Comparison of ENCODE assay signal across 9 mouse cellular contexts in the genomic region with DNA sequence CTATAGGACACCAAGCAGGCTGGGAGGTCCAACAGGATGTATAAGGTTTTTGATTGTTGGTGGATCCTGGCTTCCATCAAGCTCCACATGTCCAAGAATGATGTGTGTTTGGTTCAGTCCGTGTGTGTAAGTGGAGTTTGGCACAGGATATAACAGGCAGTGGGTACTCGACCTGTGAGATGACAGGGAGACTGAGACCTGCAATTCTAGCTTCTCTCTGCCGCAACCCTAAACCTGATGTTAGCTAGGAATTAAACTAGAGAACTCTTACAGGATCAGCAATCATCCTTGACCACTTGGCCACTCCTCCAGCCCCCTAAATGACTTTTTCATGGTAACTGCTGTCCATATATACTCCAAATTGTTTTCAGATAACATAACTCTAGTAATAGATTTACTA. TPM values are rescaled to one million over a fixed set of nuclear protein-coding genes. Genes with fewer than 3 reads are reported as not detected.
DNase-seq lines count a peak whose midpoint lies in the region; ATAC-seq and TF ChIP-seq lines count a peak whose summit lies in the region.
"Had no signal": no experiment of that assay in that cellular context is flagged by ENCODE, and none has a peak within 500 bp of the region (broad histone marks: within the 10 kb centered on the region; RNA-seq: fewer than 3 reads in every experiment).

No protein-coding gene starts in this region.

- H3K9me3 ChIP-seq in kidney, embryonic 14.5 days (ENCODE audit: control insufficient read depth, low read length): no peaks in the 10 kb centered on the region
- no peaks in the 10 kb centered on the region for H3K9me3 ChIP-seq in G1E (replicated peaks)
- H3K9me3 ChIP-seq in forebrain, embryonic 14.5 days (replicated peaks; ENCODE audit: control insufficient read depth, low read length): no peaks in the 10 kb centered on the region
- no peaks in the 10 kb centered on the region for H3K9me3 ChIP-seq in midbrain, embryonic 12.5 days

- no peak for TF ChIP-seq CTCF in G1E (IDR thresholded peaks at IDR 0.05; ENCODE audit: low read depth, low read length)
- no peak for TF ChIP-seq CTCF in layer of hippocampus, adult 2 months (conservative IDR thresholded peaks at IDR 0.05)

- peak overlapping the region; percentile 95 for H3K27ac ChIP-seq in kidney, embryonic 14.5 days (ENCODE audit: low read depth, low read length)
- H3K27ac ChIP-seq in forebrain, embryonic 14.5 days (ENCODE audit: low read depth, low read length): peak overlapping the region; percentile 91
- peak overlapping the region; percentile 95 for H3K27ac ChIP-seq in midbrain, embryonic 12.5 days (replicated peaks)
- H3K27ac ChIP-seq in layer of hippocampus, adult 2 months: no peak overlapping the region

- H3K36me3 ChIP-seq in kidney, embryonic 14.5 days (ENCODE audit: control insufficient read depth, insufficient read depth, low read length): no peaks in the 10 kb centered on the region
- no peaks in the 10 kb centered on the region for H3K36me3 ChIP-seq in G1E (replicated peaks)
- no peaks in the 10 kb centered on the region for H3K36me3 ChIP-seq in forebrain, embryonic 14.5 days (ENCODE audit: control insufficient read depth, insufficient read depth, low read length)
- no peaks in the 10 kb centered on the region for H3K36me3 ChIP-seq in midbrain, embryonic 12.5 days

- H3K27me3 ChIP-seq in kidney, embryonic 14.5 days (ENCODE audit: control insufficient read depth, insufficient read depth, low read length): no peaks in the 10 kb centered on the region
- no peaks in the 10 kb centered on the region for H3K27me3 ChIP-seq in G1E (ENCODE audit: insufficient read depth, low read length)
- no peaks in the 10 kb centered on the region for H3K27me3 ChIP-seq in forebrain, embryonic 14.5 days (replicated peaks; ENCODE audit: control insufficient read depth, insufficient read depth, low read length)
- no peaks in the 10 kb centered on the region for H3K27me3 ChIP-seq in midbrain, embryonic 12.5 days

- H3K4me1 ChIP-seq in kidney, embryonic 14.5 days (ENCODE audit: control insufficient read depth, insufficient read depth, low read length): peaks cover 16% of the 10 kb centered on the region
- H3K4me1 ChIP-seq in G1E (ENCODE audit: insufficient read depth, low read depth, low read length): peaks cover 37% of the 10 kb centered on the region
- peaks cover 24% of the 10 kb centered on the region for H3K4me1 ChIP-seq in forebrain, embryonic 14.5 days (ENCODE audit: control insufficient read depth, insufficient read depth, low read length)
- peaks cover 27% of the 10 kb centered on the region for H3K4me1 ChIP-seq in midbrain, embryonic 12.5 days

- 23% methylated on average over 3 of the region's 3 CpGs for WGBS in kidney, embryonic 14.5 days
- 42% methylated on average over 3 of the region's 3 CpGs for WGBS in forebrain, embryonic 14.5 days
- 39% methylated on average over 3 of the region's 3 CpGs for WGBS in midbrain, embryonic 12.5 days

- H3K4me3 ChIP-seq in kidney, embryonic 14.5 days (ENCODE audit: low read length): peak overlapping the region; percentile 43; the same call in 1 of the 2 replicates
- H3K4me3 ChIP-seq in G1E (ENCODE audit: low read depth, low read length): peak overlapping the region; percentile 20; the same call in 1 of the 2 replicates
- no peak overlapping the region for H3K4me3 ChIP-seq in forebrain, embryonic 14.5 days (ENCODE audit: low read depth, low read length)
- no peak overlapping the region for H3K4me3 ChIP-seq in midbrain, embryonic 12.5 days
- H3K4me3 ChIP-seq in layer of hippocampus, adult 2 months: no peak overlapping the region

- peak overlapping the region; percentile 59 for H3K4me2 ChIP-seq in kidney, embryonic 14.5 days (replicated peaks; ENCODE audit: low read depth, low read length)
- peak overlapping the region; percentile 77 for H3K4me2 ChIP-seq in forebrain, embryonic 14.5 days (ENCODE audit: low read length)
- peak overlapping the region; percentile 71 for H3K4me2 ChIP-seq in midbrain, embryonic 12.5 days (replicated peaks)

- H3K9ac ChIP-seq in kidney, embryonic 14.5 days (ENCODE audit: low read depth, low read length): peak overlapping the region; percentile 78; the same call in 1 of the 2 replicates
- H3K9ac ChIP-seq in forebrain, embryonic 14.5 days (ENCODE audit: low read length): peak overlapping the region; percentile 18; the same call in 1 of the 2 replicates
- 0 out of 2 replicates have a peak overlapping the region, but pooled peaks have one; percentile 24 for H3K9ac ChIP-seq in midbrain, embryonic 12.5 days (replicated peaks)

- ATAC-seq in kidney, embryonic 14.5 days (ENCODE audit: low FRiP score, low TSS enrichment): no peak
- no peak for ATAC-seq in G1E (ENCODE audit: extremely low read depth, insufficient number of reproducible peaks, low FRiP score, poor library complexity, severe bottlenecking)
- no peak for ATAC-seq in forebrain, embryonic 14.5 days
- ATAC-seq in midbrain, embryonic 12.5 days (ENCODE audit: low FRiP score, low read depth): no peak

- DNase-seq in kidney, adult 11 months: no peak
- DNase-seq in G1E (ENCODE audit: low spot score): no peak
- no peak for DNase-seq in forebrain, embryonic 14.5 days (ENCODE audit: low spot score)
- no peak for DNase-seq in layer of hippocampus, adult 2 months (ENCODE audit: low spot score in 2 of 2)
- no peak for DNase-seq in cerebellum, adult 9-11 months
- no peak for DNase-seq in left cerebral cortex, postnatal 14 days (ENCODE audit: low spot score in 2 of 2)
- DNase-seq: adrenal gland, postnatal 14 days had no signal

- intact Hi-C loops in left cerebral cortex, postnatal 14 days (cut with DNase I): no loop called here

RNA-seq across cellular contexts. Expression of a gene that starts 1.3 kb away (rescaled TPM):
- 18.5 and 21.7 TPM in 2 replicates for polyA plus RNA-seq in kidney, embryonic 14.5 days (2014; fragmentation: Nextera tagmentation; extraction: Ambion mirVana)
- 1,742 and 2,057 TPM in 2 replicates for total RNA-seq in G1E (2014; fragmentation: Nextera tagmentation)
- total RNA-seq in G1E (2017): 1,288 and 1,589 TPM in 2 replicates
- 71.1 and 196 TPM in 2 replicates for polyA plus RNA-seq in G1E (2012)
- polyA plus RNA-seq in forebrain, embryonic 14.5 days (2014; fragmentation: Nextera tagmentation; extraction: Ambion mirVana): 3.4 and 10.8 TPM in 2 replicates
- 26.9 and 43.2 TPM in 2 replicates for polyA plus RNA-seq in midbrain, embryonic 12.5 days (2016; fragmentation: Nextera tagmentation; extraction: Ambion mirVana)
- total RNA-seq in layer of hippocampus, adult 2 months (2021): 10 to 100 TPM; 15.1 TPM
- total RNA-seq in left cerebral cortex, postnatal 14 days (2021): 10 to 100 TPM; 13.2 to 15.7 TPM

RNA-seq across cellular contexts. Expression of a gene that starts 1.6 kb away (rescaled TPM):
- polyA plus RNA-seq in kidney, embryonic 14.5 days (2014; fragmentation: Nextera tagmentation; extraction: Ambion mirVana): 2.0 and 11.0 TPM in 2 replicates
- total RNA-seq in G1E (2014; fragmentation: Nextera tagmentation) (350 and 535 TPM in 2 replicates), G1E (2017) (410 and 794 TPM in 2 replicates)
- polyA plus RNA-seq in G1E (2012): 0.90 and 0.98 TPM in 2 replicates
- 0.90 and 2.5 TPM in 2 replicates for polyA plus RNA-seq in forebrain, embryonic 14.5 days (2014; fragmentation: Nextera tagmentation; extraction: Ambion mirVana)
- 3.9 and 6.3 TPM in 2 replicates for polyA plus RNA-seq in midbrain, embryonic 12.5 days (2016; fragmentation: Nextera tagmentation; extraction: Ambion mirVana)
- 1 to 10 TPM; 8.3 to 9.4 TPM for total RNA-seq in layer of hippocampus, adult 2 months (2021)
- total RNA-seq in left cerebral cortex, postnatal 14 days (2021): 10 to 100 TPM in 1 of 2 experiments, 1 to 10 TPM in 1; 9.6 to 16.1 TPM

RNA-seq across cellular contexts. Expression of a gene that starts 2.1 kb away (rescaled TPM):
- polyA plus RNA-seq in kidney, embryonic 14.5 days (2014; fragmentation: Nextera tagmentation; extraction: Ambion mirVana): 2.9 and 7.8 TPM in 2 replicates
- 1,076 and 1,147 TPM in 2 replicates for total RNA-seq in G1E (2014; fragmentation: Nextera tagmentation)
- 4,982 and 5,364 TPM in 2 replicates for total RNA-seq in G1E (2017)
- 12.1 and 66.9 TPM in 2 replicates for polyA plus RNA-seq in G1E (2012)
- 2.7 and 4.6 TPM in 2 replicates for polyA plus RNA-seq in forebrain, embryonic 14.5 days (2014; fragmentation: Nextera tagmentation; extraction: Ambion mirVana)
- polyA plus RNA-seq in midbrain, embryonic 12.5 days (2016; fragmentation: Nextera tagmentation; extraction: Ambion mirVana): 2.9 and 3.5 TPM in 2 replicates
- total RNA-seq in layer of hippocampus, adult 2 months (2021): 100 to 1,000 TPM; 269 to 298 TPM
- total RNA-seq in left cerebral cortex, postnatal 14 days (2021): 100 to 1,000 TPM; 311 to 320 TPM

RNA-seq across cellular contexts. Expression of a gene that starts 17.5 kb away (rescaled TPM):
- 2.4 and 2.6 TPM in 2 replicates for polyA plus RNA-seq in kidney, embryonic 14.5 days (2014; fragmentation: Nextera tagmentation; extraction: Ambion mirVana)
- total RNA-seq in G1E (2014; fragmentation: Nextera tagmentation): 20.2 and 51.9 TPM in 2 replicates
- 121 TPM in 2 replicates for total RNA-seq in G1E (2017)
- polyA plus RNA-seq in G1E (2012): 1.2 and 6.4 TPM in 2 replicates
- polyA plus RNA-seq in forebrain, embryonic 14.5 days (2014; fragmentation: Nextera tagmentation; extraction: Ambion mirVana): 1.7 TPM in 2 replicates
- polyA plus RNA-seq in midbrain, embryonic 12.5 days (2016; fragmentation: Nextera tagmentation; extraction: Ambion mirVana): 0.97 and 1.4 TPM in 2 replicates
- total RNA-seq in layer of hippocampus, adult 2 months (2021): 10 to 100 TPM; 16.7 to 19.3 TPM
- total RNA-seq in left cerebral cortex, postnatal 14 days (2021): 10 to 100 TPM; 15.4 to 16.2 TPM

RNA-seq across cellular contexts. Expression of a gene that starts 28.1 kb away (rescaled TPM):
- polyA plus RNA-seq in kidney, embryonic 14.5 days (2014; fragmentation: Nextera tagmentation; extraction: Ambion mirVana): 18.8 and 27.0 TPM in 2 replicates
- total RNA-seq in G1E (2014; fragmentation: Nextera tagmentation) (919 and 956 TPM in 2 replicates), G1E (2017) (975 and 1,171 TPM in 2 replicates)
- polyA plus RNA-seq in G1E (2012): 2.9 and 8.3 TPM in 2 replicates
- 11.0 and 11.1 TPM in 2 replicates for polyA plus RNA-seq in forebrain, embryonic 14.5 days (2014; fragmentation: Nextera tagmentation; extraction: Ambion mirVana)
- polyA plus RNA-seq in midbrain, embryonic 12.5 days (2016; fragmentation: Nextera tagmentation; extraction: Ambion mirVana): 30.4 and 37.6 TPM in 2 replicates
- total RNA-seq in layer of hippocampus, adult 2 months (2021): 1 to 10 TPM; 6.3 to 8.1 TPM
- total RNA-seq in left cerebral cortex, postnatal 14 days (2021): 10 to 100 TPM in 1 of 2 experiments, 1 to 10 TPM in 1; 7.6 to 10.5 TPM

Comparison
In these comparisons a context has a peak if more than half of its experiments do, and no peak if none do; other contexts are left out.
1. H3K4me3 ChIP-seq: peak in kidney, embryonic 14.5 days (single experiment) and G1E (single experiment); none in forebrain, embryonic 14.5 days (single experiment), midbrain, embryonic 12.5 days (single experiment) and layer of hippocampus, adult 2 months (single experiment).
2. H3K9ac ChIP-seq: peak in every context shown above with its lines; median percentile 78 in kidney, embryonic 14.5 days; 24 in midbrain, embryonic 12.5 days; 18 in forebrain, embryonic 14.5 days.
3. Peak in every context shown above with its lines, with median percentiles within 50 percentile points of each other: H3K4me2 ChIP-seq.